Mouse (Mus musculus) fibroblast of lung, adult 2 months (primary cell): Measurements from ENCODE around the gene Gm136.
"Not testable (repeated sequence)": the region's sequence is repeated elsewhere in the genome, so short reads cannot be mapped to it uniquely, and the experiment has no call there.

ENCODE experiments used
- DNase-seq: peaks from one replicate; pipeline ENCODE4 v3.0.0-alpha.2; 2011; ENCODE audit warnings: low read depth

Gene Gm136

GRCm38 (mm10) chr4:34756163-34756562 is at the start of gene Gm136:
TSS of gene Gm136 (minus strand) at chr4:34756263.
- DNase-seq = no peak

GRCm38 (mm10) chr4:34801166-34802034 is 45.3 kb upstream of the Gm136 start:
- DNase-seq = no peak

GRCm38 (mm10) chr4:34798005-34798404 is 41.9 kb upstream of the Gm136 start:
- no peak for DNase-seq

- DNase-seq = no peak
Measured at GRCm38 (mm10) chr4:34797294-34797983, 41.4 kb upstream of the Gm136 start.

- no peak for DNase-seq
Measured at GRCm38 (mm10) chr4:34796294-34796693, 40.2 kb upstream of the Gm136 start.

- DNase-seq = no peak
Measured at GRCm38 (mm10) chr4:34786476-34786875, 30.4 kb upstream of the Gm136 start.

GRCm38 (mm10) chr4:34785646-34786045 is 29.6 kb upstream of the Gm136 start:
- DNase-seq = no peak

GRCm38 (mm10) chr4:34784865-34785264 is 28.8 kb upstream of the Gm136 start:
- no peak for DNase-seq

GRCm38 (mm10) chr4:34782730-34783129 is 26.7 kb upstream of the Gm136 start:
- DNase-seq = no peak

- DNase-seq = peak; percentile 57
Measured at GRCm38 (mm10) chr4:34777677-34778527, 21.8 kb upstream of the Gm136 start, which contains the start of gene Smim8. TSS of gene Smim8 (minus strand) at chr4:34778423.

GRCm38 (mm10) chr4:34771652-34772371 is 15.7 kb upstream of the Gm136 start:
- no peak for DNase-seq

- no peak for DNase-seq
Measured at GRCm38 (mm10) chr4:34749236-34749635, 6.8 kb downstream of the Gm136 start.

- DNase-seq = no peak
Measured at GRCm38 (mm10) chr4:34734461-34734860, 21.6 kb downstream of the Gm136 start.

GRCm38 (mm10) chr4:34733415-34733814 is 22.6 kb downstream of the Gm136 start:
- not testable (repeated sequence) for DNase-seq

GRCm38 (mm10) chr4:34729851-34730341 is 26.2 kb downstream of the Gm136 start, which contains the start of gene Cfap206:
TSS of gene Cfap206 (minus strand) at chr4:34730206.
- no peak for DNase-seq

- not testable (repeated sequence) for DNase-seq
Measured at GRCm38 (mm10) chr4:34725710-34726109, 30.4 kb downstream of the Gm136 start.

GRCm38 (mm10) chr4:34724306-34724705 is 31.8 kb downstream of the Gm136 start:
- no peak for DNase-seq

GRCm38 (mm10) chr4:34723186-34723585 is 32.9 kb downstream of the Gm136 start:
- DNase-seq = no peak

GRCm38 (mm10) chr4:34720127-34720895 is 35.8 kb downstream of the Gm136 start:
- no peak for DNase-seq

GRCm38 (mm10) chr4:34719421-34719820 is 36.6 kb downstream of the Gm136 start:
- DNase-seq = no peak
